Mouse (Mus musculus): Measurements from ENCODE around the gene Asic3.

DNA sequence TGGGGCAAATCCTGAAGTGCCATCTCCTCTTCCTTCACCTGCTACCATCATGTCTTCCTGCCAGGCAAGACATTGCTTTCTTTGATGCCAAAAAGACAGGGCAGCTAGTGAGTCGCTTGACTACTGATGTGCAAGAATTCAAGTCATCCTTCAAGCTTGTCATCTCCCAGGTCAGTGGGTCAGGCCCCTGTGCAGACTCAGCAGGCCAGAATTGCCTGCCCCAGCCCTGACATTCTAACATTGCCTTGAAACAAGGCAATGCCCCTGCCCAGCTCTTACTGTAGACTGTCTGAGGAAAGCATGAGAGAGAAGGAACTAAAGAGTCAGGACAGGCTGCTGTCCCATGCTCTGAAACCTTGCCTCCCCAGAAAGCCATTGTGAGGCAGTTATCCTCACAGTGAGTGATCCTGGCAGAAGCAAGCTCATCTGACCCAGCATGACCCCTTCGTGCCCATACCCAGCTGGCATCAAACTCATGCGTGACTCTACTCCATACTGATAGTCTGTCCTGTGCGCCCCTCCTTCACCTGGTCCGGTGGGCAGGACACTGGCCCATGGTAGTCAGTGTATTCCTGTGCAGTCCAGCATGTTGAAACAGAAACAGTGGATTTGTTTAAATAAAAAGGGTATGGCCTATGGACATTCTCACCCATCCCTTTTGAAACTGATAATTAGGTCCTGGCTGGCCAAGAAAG, 12.1 kb upstream of the Asic3 start:
- TF ChIP-seq CTCF (IDR thresholded peaks at IDR 0.05; ENCODE audit: borderline replicate concordance, extremely low read depth, insufficient read depth, insufficient read length): no peak
- no peak for TF ChIP-seq POLR2A (IDR thresholded peaks at IDR 0.05; ENCODE audit: borderline replicate concordance, extremely low read depth, insufficient read depth, insufficient read length, poor library complexity, severe bottlenecking)

Measured in brain, embryonic 14.5 days (tissue).